Mouse (Mus musculus) thymus, adult 2 months (tissue): ENCODE data around the gene Ubl7.

Source experiments
- CTCF ChIP-seq: fragments of 200-500 bp; IDR thresholded peaks from 2 replicates; pipeline ENCODE4 v1.5.1; 2012; ENCODE audit warnings: mild to moderate bottlenecking, control low read depth, low read length, moderate library complexity, borderline replicate concordance; ENCODE audit not compliant: control insufficient read depth, poor library complexity, insufficient read depth; ENCODE audit errors: extremely low read depth
- POLR2A ChIP-seq: fragments of 200-500 bp; IDR thresholded peaks from 2 replicates; pipeline ENCODE4 v1.6.1; 2012; ENCODE audit warnings: mild to moderate bottlenecking, low read length, control low read depth, moderate library complexity; ENCODE audit not compliant: control insufficient read depth, poor library complexity, insufficient read depth; ENCODE audit errors: extremely low read depth

- no peak for TF ChIP-seq CTCF
- no peak for TF ChIP-seq POLR2A
Measured at GRCm38 (mm10) chr9:57901197-57901596, 9.6 kb upstream of the Ubl7 start.
